Mouse (Mus musculus) brown adipose tissue, adult 24 weeks (tissue): ENCODE measurements around the gene Tnmd. TPM values are rescaled to one million over a fixed set of nuclear protein-coding genes. Genes with fewer than 3 reads are reported as not detected.

ENCODE experiments used
- H3K27ac ChIP-seq: fragments of 200-500 bp; replicated peaks from 2 replicates; pipeline ENCODE4 v1.5.1; 2012; ENCODE audit warnings: low read depth, mild to moderate bottlenecking, low read length
- H3K4me1 ChIP-seq: fragments of 200-500 bp; 2 replicates; pipeline ENCODE4 v1.6.1; 2012; ENCODE audit warnings: low read length, mixed read lengths; ENCODE audit not compliant: control insufficient read depth, insufficient read depth, insufficient read length
- H3K4me3 ChIP-seq: fragments of 200-500 bp; 2 replicates; pipeline ENCODE4 v1.5.1; 2012; ENCODE audit warnings: low read depth, mild to moderate bottlenecking, low read length, moderate library complexity; ENCODE audit not compliant: insufficient read depth
- polyA plus RNA-seq: library from polyadenylated mRNA; stranded (reverse); fragments of >200 nt; gene quantifications from 2 replicates; pipeline ENCODE4 v1.2.4, GENCODE M21; 2012; ENCODE audit not compliant: missing spikeins, insufficient read depth, insufficient read length

Gene Tnmd
- 1.1 TPM in 1 of 2 replicates, not detected in the other for polyA plus RNA-seq

DNA sequence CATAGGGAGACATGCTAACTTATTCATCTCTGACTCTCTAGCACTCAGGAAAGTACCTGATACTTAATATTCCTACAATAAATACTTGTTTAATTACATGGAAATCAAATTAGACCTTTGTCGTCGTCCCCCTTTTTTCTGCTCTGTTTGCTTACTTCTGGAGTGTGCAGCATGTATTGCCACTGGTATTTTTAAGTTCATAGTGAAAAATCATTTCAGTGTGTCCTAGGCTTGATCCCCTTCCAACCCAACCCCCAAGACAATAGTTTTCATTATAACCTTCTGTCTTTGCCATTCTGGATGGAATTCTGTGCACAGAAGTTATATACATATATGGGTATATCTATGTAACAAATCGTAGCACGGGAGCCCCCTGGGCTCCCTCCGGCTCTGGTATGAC lies at the start of gene Tnmd:
Tnmd (plus strand) TSS at position 301 of the 400 bp plus-strand sequence.
- Histone ChIP-seq H3K4me3 (no peak within 1 kb of the TSS), H3K27ac (no peak within 1 kb of the TSS), H3K4me1 (no peaks in the 10 kb centered on the region)

DNA sequence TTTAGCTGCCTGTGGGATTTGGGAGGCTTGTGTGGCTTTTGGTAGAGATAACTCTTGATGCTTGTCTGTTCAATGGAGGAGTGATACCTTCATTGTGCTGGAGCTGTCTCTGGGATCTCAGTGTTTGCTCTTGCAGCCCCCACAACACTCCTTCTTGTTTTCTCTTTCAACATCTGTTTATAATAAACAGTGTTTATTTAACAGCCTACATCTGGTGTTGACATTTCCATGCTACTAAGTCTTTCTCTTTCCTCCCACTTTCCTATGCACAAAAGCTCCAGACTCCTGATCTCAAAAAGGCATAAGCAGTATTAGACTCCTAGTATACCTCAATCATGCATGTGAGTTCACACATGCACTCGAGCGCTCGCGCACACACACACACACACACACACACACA lies 2.9 kb downstream of the Tnmd start:
- H3K4me3 ChIP-seq = no peak overlapping the region
- no peak overlapping the region for H3K27ac ChIP-seq
- no peaks in the 10 kb centered on the region for H3K4me1 ChIP-seq

DNA sequence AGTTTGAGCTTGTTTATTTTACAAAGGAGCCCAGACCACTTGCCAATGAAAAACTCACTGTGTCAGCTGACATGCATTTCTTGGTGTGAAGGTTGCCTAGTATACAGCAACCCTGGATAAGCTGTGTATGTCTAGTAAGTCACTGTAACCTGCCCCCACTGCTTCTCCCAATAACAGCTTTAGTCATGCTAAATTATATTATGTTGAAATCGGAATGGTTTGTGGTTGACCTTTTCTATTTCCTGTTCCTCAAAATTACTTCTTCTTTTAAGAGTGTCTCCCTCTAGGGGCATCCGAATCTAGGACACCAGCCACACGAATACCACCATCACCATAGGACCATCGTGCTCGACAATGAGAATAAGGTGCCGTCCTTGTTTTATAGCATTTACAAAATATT lies 19.0 kb downstream of the Tnmd start:
- H3K27ac ChIP-seq = no peak overlapping the region
- H3K4me3 ChIP-seq = no peak overlapping the region
- no peaks in the 10 kb centered on the region for H3K4me1 ChIP-seq

DNA sequence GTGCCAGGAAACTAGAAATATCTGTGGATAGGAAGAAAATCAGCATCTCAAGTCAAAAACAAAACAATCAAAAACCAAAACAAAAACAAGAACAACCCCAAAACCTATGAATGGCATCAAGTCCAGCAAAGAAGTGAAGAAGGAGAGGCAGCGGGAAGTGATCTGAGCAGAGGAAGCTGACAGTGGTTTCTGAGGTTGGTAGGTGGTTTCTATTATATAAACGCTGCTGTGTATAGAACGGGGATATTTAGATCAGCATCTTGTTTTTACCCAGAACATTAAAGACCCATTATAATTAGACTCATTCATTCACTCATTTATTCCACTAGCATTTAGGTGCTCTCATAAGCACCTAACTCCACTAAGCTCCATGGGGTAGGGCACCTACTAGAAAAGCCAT lies 36.5 kb downstream of the Tnmd start:
- Histone ChIP-seq H3K4me3 (no peak overlapping the region), H3K4me1 (no peaks in the 10 kb centered on the region), H3K27ac (no peak overlapping the region)

DNA sequence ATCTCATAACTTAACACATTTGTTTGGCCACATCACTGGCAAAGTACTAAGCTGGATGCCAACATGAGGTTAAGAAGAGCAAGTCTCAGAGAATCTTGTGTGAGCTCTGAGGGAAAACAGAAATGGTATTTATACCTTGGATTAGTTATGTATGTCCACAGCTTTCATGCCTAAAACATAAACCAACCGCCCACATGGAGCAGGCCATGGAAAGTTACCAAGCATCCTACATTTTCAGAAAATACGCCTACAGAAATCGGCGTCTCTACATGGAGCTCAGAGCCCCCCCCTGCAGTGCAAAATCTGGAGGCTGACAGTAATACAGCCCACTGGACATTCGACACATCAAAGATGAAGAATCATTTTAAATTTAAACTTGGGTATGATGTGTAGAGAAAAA lies 37.3 kb downstream of the Tnmd start:
- Histone ChIP-seq H3K27ac (no peak overlapping the region), H3K4me1 (no peaks in the 10 kb centered on the region), H3K4me3 (no peak overlapping the region)

DNA sequence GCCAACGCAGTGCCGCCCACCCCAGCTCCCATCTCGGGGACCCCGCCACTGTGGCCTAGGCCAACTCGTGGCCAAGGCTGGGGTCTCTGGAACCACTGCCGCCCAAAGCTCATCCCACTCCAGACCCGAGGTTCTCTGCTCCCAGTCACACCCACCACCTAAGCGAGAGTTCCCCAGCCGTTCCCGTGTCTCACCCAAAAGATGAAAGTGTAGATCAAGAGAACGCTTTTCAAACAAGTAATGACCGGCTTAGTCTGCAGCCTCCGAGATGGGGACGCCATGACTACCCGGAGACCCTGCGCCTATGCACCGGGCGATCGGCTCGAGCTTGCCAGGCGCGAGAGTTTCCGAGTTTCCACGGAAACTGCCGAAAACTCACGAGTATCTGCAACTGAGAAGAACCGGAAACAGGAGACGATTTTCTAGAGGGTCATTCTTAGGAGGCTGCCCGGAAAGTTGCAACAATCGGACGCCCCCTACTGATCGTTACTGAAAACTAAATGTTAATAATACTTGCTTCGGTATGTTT lies 47.3 kb downstream of the Tnmd start, which contains the start of gene Tspan6:
Tspan6 (minus strand) TSS at position 416 of the 529 bp plus-strand sequence.
- Histone ChIP-seq H3K4me3 (peak within 1 kb of the TSS; percentile 68), H3K27ac (peak within 1 kb of the TSS; percentile 50; the same call in 1 of the 2 replicates)

DNA sequence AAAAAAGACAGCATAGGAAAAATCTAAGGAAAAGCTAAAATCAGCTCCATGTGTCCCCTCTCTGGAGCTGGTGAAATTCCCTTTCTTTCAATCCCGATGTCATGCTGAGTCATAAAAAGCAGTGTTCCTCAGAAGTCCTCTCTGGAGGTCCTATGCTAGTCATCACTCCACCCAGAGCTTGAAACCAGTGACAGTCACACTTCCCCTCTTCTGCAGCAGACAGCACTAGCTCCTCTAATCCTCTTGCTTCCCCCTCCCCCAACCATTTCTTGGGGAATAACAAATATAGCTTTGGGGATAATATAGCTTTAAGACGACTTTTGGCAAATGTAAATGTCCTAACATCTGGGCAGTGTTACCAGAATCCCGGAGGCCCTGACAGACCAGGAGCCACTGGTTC lies 57.5 kb downstream of the Tnmd start, which contains the start of gene Srpx2:
Srpx2 (plus strand) TSS at position 166 of the 400 bp plus-strand sequence.
- Histone ChIP-seq H3K4me1 (no peaks in the 10 kb centered on the region), H3K4me3 (peak within 1 kb of the TSS; percentile 14; the same call in 1 of the 2 replicates), H3K27ac (no peak within 1 kb of the TSS)

More for the DNA sequence above, 47.3 kb downstream of the Tnmd start, which contains the start of gene Tspan6:
- no peaks in the 10 kb centered on the region for H3K4me1 ChIP-seq

DNA sequence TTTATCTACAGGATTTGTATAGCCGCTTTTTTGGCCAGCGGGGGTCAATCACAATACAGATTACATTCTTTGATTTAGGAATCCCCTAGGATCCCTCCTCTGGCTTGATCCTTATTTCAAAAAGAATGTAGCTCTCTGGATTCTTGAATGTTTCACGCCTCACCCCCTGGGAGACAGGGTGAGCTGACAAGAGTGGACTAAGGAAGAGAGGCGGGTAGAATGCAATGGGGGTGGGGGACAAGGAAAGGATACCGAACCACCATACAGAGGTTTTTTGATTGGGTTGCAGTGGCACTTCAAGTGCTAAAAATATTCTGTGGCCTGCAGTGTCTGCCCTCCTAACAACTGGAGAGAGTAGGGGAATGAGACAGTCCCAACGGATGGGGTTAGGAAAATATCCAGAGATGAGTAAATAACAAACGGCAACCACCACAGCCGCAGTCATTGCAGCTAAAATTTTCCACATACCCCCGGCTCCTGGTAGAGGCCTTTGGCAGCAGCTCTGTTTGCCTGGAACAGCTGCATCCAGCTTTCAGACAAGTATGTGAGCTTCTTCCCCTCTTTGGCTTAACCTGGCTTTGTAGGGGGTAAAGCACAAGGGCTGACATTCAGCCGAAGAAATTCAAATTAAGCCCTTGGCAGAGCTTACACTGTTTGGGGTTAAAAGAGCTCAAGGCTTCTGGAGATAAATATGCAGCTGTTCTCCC lies 60.8 kb downstream of the Tnmd start:
- H3K27ac ChIP-seq = no peak overlapping the region
- H3K4me3 ChIP-seq = no peak overlapping the region
- no peaks in the 10 kb centered on the region for H3K4me1 ChIP-seq

DNA sequence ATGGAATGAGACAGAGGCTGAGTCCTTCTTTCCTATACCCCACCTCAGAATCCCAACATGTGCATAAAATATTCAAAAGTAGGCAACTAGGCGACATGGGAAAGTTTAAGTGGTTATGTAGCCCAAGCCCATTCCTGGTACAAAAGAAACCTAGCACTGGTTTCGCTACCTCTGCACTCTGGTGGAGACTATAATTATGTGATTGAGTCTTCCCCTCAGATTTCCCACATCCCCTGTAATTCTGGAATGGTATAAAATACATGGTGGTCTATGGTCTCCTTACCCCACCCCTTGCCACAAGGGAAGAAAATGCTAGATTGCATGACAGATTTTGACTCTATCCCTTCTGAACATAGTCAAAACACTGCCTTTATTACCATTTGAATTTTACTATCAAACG lies 62.2 kb downstream of the Tnmd start:
- Histone ChIP-seq H3K27ac (no peak overlapping the region), H3K4me1 (no peaks in the 10 kb centered on the region), H3K4me3 (no peak overlapping the region)

DNA sequence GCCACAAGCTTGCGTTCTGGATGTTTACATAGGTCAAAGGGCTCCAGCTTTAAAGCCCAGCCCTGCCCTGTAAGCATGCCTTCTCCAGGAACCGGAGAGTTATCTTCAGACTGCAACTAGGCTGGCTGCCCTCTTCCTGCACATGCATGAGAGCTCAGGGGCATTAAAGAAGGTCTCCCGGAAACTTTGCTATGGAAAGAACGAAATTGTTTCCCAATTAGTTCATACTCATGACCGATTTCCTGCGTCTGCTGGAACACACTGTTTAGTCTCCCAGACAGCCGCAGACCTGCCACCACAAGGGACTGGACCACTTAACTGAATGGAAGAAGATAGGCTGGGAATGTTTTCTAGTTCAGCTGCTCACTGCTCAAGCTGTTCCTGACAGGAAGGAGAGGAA lies 63.4 kb downstream of the Tnmd start:
- Histone ChIP-seq H3K4me1 (no peaks in the 10 kb centered on the region), H3K27ac (peak overlapping the region; percentile 68), H3K4me3 (no peak overlapping the region)

Other genes with a start within 250 kb of the Tnmd start
- 1.9 and 3.1 TPM in 2 replicates for gene Pcdh19, start 162.0 kb upstream of the Tnmd start, polyA plus RNA-seq
- gene Tspan6, start 47.4 kb downstream of the Tnmd start, polyA plus RNA-seq = 4.6 and 13.0 TPM in 2 replicates
- gene Srpx2, start 57.4 kb downstream of the Tnmd start, polyA plus RNA-seq = 5.0 and 5.2 TPM in 2 replicates
- gene Sytl4, start 130.8 kb downstream of the Tnmd start, polyA plus RNA-seq = 3.6 and 3.9 TPM in 2 replicates
- 10.3 and 17.1 TPM in 2 replicates for gene Cstf2, start 208.2 kb downstream of the Tnmd start, polyA plus RNA-seq